Mouse (Mus musculus): ENCODE data around the gene Tlr12.
"Not testable (repeated sequence)": the region's sequence is repeated elsewhere in the genome, so short reads cannot be mapped to it uniquely, and the experiment has no call there.

Tlr12 gene
- long read RNA-seq, experiment 1 = 0 reads
- long read RNA-seq, experiment 2 = 0 reads

DNA sequence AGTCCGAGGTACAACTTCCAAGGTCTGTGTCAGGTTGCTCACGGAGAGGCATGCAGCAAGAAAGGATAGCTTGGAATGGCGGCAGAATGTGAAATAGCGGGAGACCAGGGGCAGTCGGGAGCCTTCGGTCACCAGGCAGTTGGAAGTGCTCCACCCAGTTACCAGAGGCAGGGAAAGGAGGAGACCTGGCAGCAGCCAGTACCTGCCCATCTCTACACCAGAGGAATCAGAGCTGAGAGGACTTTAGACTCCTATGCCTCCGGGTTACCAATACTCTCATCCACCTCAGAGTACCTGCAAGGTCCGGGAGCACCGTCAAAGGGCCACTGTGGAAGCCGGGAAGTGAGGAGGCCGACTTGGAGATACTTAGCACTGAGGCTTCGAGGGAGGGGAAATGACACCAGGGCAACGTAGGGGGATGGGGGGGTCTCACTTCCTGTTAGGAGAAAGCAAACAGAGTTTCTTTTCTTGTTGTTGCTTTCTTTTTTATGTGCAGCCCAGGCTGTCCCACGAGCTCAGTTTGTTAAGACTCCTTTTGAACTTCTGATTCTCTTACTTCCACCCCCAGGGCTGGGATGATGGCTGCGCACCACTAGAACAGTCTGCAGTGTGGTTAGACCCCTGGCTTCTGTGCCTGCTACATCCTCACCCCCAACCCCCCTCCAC, at the start of gene Tlr12:
Tlr12 (minus strand) TSS at position 374 of the 666 bp plus-strand sequence.
- intact Hi-C loops (cut with DNase I) = loop anchor here (5.0 to 10.0 kb wide), 3 partner anchors 34 to 239 kb away; partner anchors contain the start of gene Phc2

- intact Hi-C loops (cut with DNase I) = not testable (repeated sequence)
These were observed 48.8 kb upstream of the Tlr12 start for GRCm38 (mm10) chr4:128667195-128667594.

- intact Hi-C loops (cut with DNase I) = not testable (repeated sequence)
These were observed 47.9 kb upstream of the Tlr12 start for GRCm38 (mm10) chr4:128666362-128666761.

GRCm38 (mm10) chr4:128664002-128664401, 45.6 kb upstream of the Tlr12 start:
- intact Hi-C loops (cut with DNase I) = no loop called here

DNA sequence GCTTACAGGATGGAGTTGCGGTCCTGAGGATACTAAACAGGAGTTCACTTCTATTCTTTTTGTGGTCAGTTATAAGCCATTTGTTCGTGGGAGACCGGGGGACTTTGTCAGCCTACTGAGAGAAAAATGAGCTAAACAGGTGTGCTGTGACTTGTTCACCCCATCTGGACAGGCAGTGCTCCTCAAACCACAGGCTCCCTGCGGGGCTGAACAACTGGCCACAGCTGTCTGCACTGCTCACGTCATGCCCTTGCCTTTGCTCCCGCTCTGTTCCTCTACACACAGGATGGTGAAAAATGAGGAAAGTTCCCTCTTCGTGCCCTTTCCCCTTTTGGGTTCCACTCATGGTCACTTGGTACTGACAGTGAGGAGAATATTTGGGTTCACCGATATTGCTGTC, 42.6 kb upstream of the Tlr12 start:
- intact Hi-C loops (cut with DNase I) = no loop called here

- intact Hi-C loops (cut with DNase I) = no loop called here
These were observed 41.8 kb upstream of the Tlr12 start for GRCm38 (mm10) chr4:128660196-128660595.

DNA sequence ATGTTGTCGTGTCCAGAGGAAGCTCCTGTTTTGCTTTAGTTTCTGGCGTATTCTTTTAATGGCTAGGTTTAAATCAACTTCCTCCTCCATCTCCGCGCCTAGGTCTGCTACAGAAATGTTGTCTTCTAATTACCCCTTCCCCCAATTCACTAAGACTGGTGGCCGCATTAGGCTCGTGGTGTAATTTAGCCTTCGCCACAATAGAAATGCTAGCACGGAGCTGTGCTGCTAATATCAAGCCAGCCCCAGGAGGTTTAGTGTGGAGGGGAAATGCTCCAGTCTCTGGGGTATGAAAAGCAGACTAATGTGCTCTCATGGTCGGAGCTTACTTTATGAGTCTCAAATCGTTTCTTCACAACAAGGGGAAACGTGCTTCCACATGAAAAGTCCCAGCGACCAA, 37.0 kb upstream of the Tlr12 start:
- intact Hi-C loops (cut with DNase I) = no loop called here

- intact Hi-C loops (cut with DNase I) = loop anchor here (5.0 kb wide), 2 partner anchors 37 to 43 kb away; partner anchors contain the start of gene Tlr12
These were observed 36.3 kb upstream of the Tlr12 start, which contains the start of gene Phc2 for GRCm38 (mm10) chr4:128654505-128655381. TSS of gene Phc2 (plus strand) at chr4:128654702.

DNA sequence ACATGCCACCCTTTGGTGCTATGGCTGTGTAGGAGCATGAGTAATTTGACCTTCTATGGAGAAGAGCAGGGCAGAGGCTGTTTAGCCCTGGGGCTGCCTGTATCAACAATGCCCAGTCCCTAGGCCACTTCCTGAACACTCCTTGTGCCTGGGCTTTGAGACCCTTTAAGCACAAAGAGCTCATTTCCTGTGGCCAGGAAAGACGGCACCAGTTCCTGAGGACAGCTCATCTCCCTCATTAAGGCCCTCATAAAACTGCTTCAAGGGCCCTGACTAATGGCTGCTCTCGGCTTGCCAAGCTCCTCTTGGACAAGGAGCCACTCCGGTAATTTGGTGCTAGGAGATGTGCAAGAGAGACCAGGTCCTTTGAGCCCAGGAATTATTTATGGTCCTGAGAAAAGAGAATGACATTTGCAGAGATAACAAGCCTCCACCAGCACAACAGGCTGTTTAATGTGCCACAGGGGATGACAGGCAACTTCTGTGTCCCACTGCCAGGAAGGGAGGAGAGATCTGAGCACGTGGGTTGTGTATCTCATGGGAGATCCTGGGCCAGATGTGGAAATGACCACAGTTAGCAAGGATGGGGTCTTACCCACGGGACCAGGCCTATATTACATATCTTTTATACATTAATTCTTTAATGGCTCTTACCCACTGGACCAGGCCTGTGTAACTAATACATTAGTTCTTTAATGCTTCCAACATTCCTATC, 34.3 kb upstream of the Tlr12 start:
- intact Hi-C loops (cut with DNase I) = loop anchor here (5.0 kb wide), 2 partner anchors 35 to 45 kb away; partner anchors contain the start of gene Tlr12

- intact Hi-C loops (cut with DNase I) = loop anchor here (5.0 kb wide), 2 partner anchors 34 to 46 kb away; partner anchors contain the start of gene Tlr12
These were observed 33.1 kb upstream of the Tlr12 start for GRCm38 (mm10) chr4:128651530-128651929.

DNA sequence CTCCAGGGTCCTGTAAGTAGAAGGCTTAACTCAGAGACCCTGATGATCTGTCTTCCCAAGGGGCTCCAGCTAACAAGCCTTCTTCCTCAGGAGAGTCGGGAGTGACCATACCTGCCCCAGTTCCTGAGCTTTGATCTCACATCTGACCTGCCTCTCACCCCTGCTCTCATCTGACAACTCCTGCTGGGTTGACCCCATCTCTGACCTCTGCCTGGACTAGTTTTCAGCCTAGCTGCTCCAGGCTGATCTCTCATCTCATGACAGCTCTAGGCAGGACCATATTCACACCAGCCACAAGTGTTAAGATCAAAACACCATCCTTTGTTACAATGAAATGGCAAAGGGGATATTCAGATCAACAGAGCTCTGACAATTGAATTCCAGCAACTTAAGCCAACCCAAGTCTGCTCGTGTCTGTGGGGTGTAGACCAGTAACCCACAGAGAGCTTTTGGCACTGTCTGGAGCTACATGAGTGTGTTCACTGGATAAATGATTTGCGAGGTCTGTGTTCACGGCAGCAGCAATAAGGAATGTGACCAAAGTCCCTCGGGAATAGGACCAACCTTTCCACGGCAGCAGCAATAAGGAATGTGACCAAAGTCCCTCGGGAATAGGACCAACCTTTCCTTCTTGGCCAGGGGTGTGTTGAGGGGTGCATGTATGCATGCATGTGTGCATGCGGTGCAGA, 30.3 kb upstream of the Tlr12 start:
- intact Hi-C loops (cut with DNase I) = no loop called here

- intact Hi-C loops (cut with DNase I) = no loop called here
These were observed 28.3 kb upstream of the Tlr12 start for GRCm38 (mm10) chr4:128646762-128647161.

DNA sequence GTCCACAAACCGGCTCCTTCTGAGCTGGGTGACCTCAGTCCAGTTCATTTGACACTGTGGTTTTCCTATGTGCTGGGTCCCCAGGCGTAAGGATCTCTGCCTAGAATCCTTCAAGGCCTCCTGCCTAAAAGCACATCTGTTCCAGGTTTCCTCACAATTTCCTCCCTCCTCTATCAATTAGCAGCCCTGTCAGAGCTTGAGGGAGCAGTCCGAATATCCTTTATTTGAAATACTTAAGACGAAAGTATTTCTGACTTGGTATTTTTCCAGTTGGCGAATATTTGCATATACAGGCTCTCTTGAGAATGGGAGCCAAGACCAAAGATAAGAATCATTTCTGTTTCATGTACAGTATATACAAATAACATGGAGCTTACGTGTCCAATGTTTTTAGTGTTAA, 27.5 kb upstream of the Tlr12 start:
- intact Hi-C loops (cut with DNase I) = no loop called here

- intact Hi-C loops (cut with DNase I) = no loop called here
These were observed 23.6 kb upstream of the Tlr12 start for GRCm38 (mm10) chr4:128641766-128642717.

DNA sequence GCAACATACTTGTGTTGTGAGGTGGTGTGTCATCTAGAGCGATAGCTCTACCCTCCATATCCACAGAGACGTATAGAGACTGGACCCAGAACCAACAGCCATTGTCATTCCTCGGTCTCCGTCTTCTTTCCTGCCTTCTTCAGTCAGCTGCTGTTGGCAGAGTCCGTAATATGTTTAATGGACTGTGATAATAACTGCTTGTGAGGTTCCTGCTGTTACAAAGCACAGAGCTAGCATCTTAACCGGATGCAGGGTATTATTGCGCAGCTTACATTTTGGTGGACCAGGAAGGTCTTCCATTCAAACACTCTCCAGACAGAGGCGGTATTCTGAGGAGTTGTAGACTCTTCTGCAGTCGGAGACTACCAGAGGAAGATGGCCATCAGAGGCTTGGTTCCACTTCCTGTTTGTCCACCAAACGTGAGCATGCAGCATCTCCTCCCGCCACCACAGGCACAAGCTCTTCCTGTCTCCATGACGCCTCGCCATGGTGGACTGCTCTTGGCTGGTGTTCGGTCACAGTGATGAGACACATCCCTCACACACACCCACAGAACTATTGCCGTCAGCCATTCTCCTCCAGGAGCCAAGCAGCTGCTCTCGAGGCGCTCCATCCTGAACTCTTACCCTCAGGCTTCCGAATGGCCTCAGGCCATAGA, 20.0 kb upstream of the Tlr12 start:
- intact Hi-C loops (cut with DNase I) = no loop called here

DNA sequence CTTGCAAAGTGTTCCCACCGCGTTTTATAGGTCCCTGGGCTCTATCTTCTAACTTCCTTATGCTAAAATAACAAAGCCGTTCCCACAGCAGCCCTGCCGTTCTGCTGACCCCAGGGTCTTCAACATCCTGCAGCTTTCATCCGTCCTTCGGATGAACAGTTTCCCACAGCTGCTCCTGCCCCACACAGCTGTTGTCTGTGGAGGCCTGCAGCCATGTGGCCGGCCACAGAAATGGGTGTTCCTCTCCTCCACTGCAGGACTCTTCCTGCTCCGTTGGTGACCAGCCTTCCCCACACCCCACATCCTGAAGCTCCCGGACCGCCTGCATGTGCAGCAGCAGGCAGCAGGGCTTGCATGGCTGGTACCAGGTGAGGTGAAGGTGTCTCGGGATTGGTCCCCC, 18.8 kb upstream of the Tlr12 start:
- intact Hi-C loops (cut with DNase I) = no loop called here

DNA sequence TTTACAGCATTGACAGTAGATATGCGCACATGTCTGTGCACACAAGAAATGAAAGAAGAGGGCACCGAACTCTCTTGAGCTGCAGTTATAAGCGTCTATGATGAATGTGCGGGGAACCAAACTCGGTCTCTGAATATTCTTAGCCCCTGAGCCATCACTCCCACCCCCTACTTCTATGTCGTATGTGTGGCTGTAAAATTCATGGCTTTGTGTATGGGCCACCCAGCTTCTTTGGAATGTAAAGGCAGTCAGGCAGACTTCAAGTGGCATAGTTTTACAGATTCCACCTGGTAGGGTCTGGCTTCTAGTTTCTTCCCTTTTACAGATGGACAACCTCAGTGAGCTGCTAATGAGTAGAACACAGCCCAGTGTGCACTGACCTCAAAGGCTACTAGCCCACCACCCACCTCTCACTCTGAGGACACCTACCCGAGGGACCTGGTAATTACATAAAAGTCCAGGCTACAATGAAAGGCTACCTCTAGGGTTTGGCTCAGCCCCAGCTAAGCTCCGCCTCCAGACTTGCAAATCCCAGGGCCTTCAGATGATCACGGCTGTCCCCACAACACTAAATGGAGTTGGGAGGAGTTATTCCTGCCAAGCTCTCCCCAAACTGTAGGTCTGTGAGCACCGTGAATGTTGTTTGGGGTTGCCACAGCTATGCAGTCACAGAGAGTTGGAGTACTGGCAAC, 17.6 kb upstream of the Tlr12 start:
- intact Hi-C loops (cut with DNase I) = no loop called here

DNA sequence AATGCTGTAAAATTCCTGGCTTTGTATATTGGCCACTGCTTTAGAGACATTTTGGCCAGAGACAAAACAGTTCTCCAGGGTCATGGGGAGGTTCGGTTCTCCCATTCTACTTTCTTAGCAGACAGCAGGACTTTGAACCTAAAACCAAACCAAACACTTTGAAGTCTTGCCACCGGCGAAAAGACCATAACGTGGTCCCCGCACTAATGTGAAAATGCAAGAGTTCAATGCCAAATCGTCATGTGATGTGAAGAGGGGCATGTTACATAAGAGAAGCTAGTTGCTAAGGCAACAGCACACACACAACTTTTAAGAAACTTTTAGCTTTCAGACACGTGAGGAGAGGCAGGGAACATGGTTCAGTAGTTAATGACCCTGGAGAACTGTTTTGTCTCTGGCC, 17.0 kb upstream of the Tlr12 start:
- intact Hi-C loops (cut with DNase I) = no loop called here

GRCm38 (mm10) chr4:128621109-128621508, 2.7 kb upstream of the Tlr12 start:
- intact Hi-C loops (cut with DNase I) = no loop called here

Data from adrenal gland (tissue).